Mouse (Mus musculus): ENCODE results near the gene Wwox. TPM values are rescaled to one million over a fixed set of nuclear protein-coding genes. Genes with fewer than 3 reads are reported as not detected.

The Wwox gene
- polyA plus RNA-seq, 1 experiment from 2014 or later, result 11.3 TPM

DNA sequence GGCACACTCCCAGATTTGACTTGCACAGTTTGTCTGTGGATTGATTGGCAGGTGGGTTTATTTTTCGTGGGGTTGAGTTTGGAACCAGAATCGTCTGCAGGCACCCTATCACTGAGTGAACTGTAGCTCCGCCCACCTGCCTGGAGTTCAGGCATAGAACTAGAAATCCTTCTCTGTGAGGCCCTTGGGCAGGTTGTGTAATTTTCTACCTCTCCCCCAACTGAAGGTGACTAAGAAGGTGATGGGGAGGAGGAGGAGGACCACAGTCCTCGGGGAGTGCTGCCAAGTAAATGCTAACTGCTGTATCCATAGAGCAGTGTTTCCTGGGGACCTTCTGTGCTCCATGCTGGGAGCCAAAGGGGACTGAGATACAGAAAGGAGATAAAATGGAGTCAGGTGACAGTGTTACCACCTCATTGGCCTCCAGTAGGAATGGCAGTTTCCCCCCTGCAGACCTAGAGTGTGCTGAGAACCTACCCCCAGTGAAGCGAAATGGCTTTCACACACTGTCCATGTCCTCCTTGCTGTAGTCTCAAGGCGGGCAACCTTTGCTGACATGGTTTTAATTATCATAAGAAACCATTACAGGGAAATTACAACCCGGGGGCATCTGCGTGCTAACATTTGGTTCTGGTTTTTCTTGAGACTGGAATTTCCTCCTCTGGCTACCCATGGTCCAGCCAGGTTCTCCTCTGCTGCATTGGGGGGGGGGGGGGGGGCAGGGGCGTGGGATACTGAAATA, 195.4 kb downstream of the Wwox start:
- H3K4me1 ChIP-seq (ENCODE audit: control insufficient read depth in 2 of 2, insufficient read depth in 2 of 2, low read length in 2 of 2), result peaks cover 7 to 9% of the 10 kb centered on the region in 2 experiments; a peak in 3 of 4 replicates
- H3K4me3 ChIP-seq (ENCODE audit: control insufficient read depth in 1 of 2, insufficient read depth in 1 of 2, low read depth in 1 of 2, low read length in 2 of 2), result no peak overlapping the region
- H3K9me3 ChIP-seq (ENCODE audit: control insufficient read depth, low read length), result no peaks in the 10 kb centered on the region
- WGBS, result 56% methylated on average over 9 of the region's 9 CpGs
- no peak for ATAC-seq (ENCODE audit: insufficient number of reproducible peaks, insufficient read depth, low FRiP score, low read depth)
- no peak overlapping the region for H3K27ac ChIP-seq (replicated peaks in 1 of 2; ENCODE audit: control insufficient read depth in 1 of 2, insufficient read depth in 1 of 2, low read depth in 2 of 2, low read length in 2 of 2)
- no peaks in the 10 kb centered on the region for H3K36me3 ChIP-seq (ENCODE audit: control insufficient read depth, insufficient read depth, low read length)
- no peak overlapping the region for H3K4me2 ChIP-seq (ENCODE audit: low read length)
- H3K9ac ChIP-seq (ENCODE audit: low read length), result no peak overlapping the region
- H3K27me3 ChIP-seq (ENCODE audit: control insufficient read depth, insufficient read depth, low read length), result no peaks in the 10 kb centered on the region

GRCm38 (mm10) chr8:114636376-114636775, 196.9 kb downstream of the Wwox start:
- no peak overlapping the region for H3K27ac ChIP-seq (replicated peaks in 1 of 2; ENCODE audit: control insufficient read depth in 1 of 2, insufficient read depth in 1 of 2, low read depth in 2 of 2, low read length in 2 of 2)
- H3K9ac ChIP-seq (ENCODE audit: low read length), result no peak overlapping the region
- no peaks in the 10 kb centered on the region for H3K36me3 ChIP-seq (ENCODE audit: control insufficient read depth, insufficient read depth, low read length)
- 85% methylated on average over 5 of the region's 5 CpGs for WGBS
- H3K4me3 ChIP-seq (ENCODE audit: control insufficient read depth in 1 of 2, insufficient read depth in 1 of 2, low read depth in 1 of 2, low read length in 2 of 2), result no peak overlapping the region
- peaks cover 7 to 9% of the 10 kb centered on the region in 2 experiments; a peak in 3 of 4 replicates for H3K4me1 ChIP-seq (ENCODE audit: control insufficient read depth in 2 of 2, insufficient read depth in 2 of 2, low read length in 2 of 2)
- no peak for ATAC-seq (ENCODE audit: insufficient number of reproducible peaks, insufficient read depth, low FRiP score, low read depth)
- no peaks in the 10 kb centered on the region for H3K27me3 ChIP-seq (ENCODE audit: control insufficient read depth, insufficient read depth, low read length)
- H3K4me2 ChIP-seq (ENCODE audit: low read length), result no peak overlapping the region
- H3K9me3 ChIP-seq (ENCODE audit: control insufficient read depth, low read length), result no peaks in the 10 kb centered on the region

DNA sequence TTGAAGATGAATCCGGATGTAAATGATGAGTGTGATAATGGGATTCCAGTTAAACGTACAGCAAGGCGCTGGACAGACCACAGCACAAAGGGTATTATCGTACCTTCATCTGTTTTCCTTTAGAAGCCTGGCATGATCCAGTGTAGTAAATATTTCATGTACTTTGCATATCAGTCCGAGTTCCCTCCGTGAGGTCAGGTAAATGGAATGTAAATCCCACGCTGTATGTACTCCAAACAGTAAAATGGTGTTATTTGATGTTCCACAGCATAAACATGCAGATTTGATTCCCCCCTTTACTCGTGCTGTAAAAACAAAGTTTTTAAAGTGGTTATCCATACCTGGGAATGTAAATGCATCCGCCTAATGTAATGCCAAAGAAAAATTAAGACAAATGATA, 202.4 kb downstream of the Wwox start:
- Histone ChIP-seq H3K27me3 (ENCODE audit: control insufficient read depth, insufficient read depth, low read length) (no peaks in the 10 kb centered on the region), H3K9me3 (ENCODE audit: control insufficient read depth, low read length) (no peaks in the 10 kb centered on the region), H3K9ac (ENCODE audit: low read length) (no peak overlapping the region), H3K4me1 (ENCODE audit: control insufficient read depth in 2 of 2, insufficient read depth in 2 of 2, low read length in 2 of 2) (no peaks in the 10 kb centered on the region), H3K27ac (replicated peaks in 1 of 2; ENCODE audit: control insufficient read depth in 1 of 2, insufficient read depth in 1 of 2, low read depth in 2 of 2, low read length in 2 of 2) (no peak overlapping the region), H3K36me3 (ENCODE audit: control insufficient read depth, insufficient read depth, low read length) (no peaks in the 10 kb centered on the region), H3K4me2 (ENCODE audit: low read length) (no peak overlapping the region), H3K4me3 (ENCODE audit: control insufficient read depth in 1 of 2, insufficient read depth in 1 of 2, low read depth in 1 of 2, low read length in 2 of 2) (no peak overlapping the region)
- WGBS, result 60% methylated on average over 9 of the region's 9 CpGs
- ATAC-seq (ENCODE audit: insufficient number of reproducible peaks, insufficient read depth, low FRiP score, low read depth), result no peak

DNA sequence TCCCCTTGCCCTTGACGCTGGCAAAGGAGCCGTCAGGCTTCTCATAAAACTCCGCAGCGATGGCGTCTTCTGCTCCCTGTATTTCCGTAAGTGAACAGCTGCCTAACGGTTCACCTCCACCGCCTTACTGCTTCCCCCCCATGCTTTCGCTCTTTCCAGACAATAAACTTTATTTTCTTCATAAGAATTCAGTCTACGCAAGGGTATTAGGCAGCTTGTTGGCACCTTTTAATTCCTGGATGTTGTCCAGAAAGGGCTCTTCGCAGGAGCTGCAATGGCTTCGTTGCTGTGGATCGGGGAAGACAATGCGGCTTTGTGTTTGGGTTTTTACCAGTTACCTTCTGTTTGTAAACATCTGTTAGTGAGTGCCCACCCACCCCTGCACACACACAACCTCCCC, 211.3 kb downstream of the Wwox start:
- WGBS, result 89% methylated on average over 14 of the region's 14 CpGs
- H3K9me3 ChIP-seq (ENCODE audit: control insufficient read depth, low read length), result no peaks in the 10 kb centered on the region
- no peak for ATAC-seq (ENCODE audit: insufficient number of reproducible peaks, insufficient read depth, low FRiP score, low read depth)

GRCm38 (mm10) chr8:114657789-114658188, 218.3 kb downstream of the Wwox start:
- Histone ChIP-seq H3K9me3 (ENCODE audit: control insufficient read depth, low read length) (no peaks in the 10 kb centered on the region), H3K4me3 (ENCODE audit: control insufficient read depth in 1 of 2, insufficient read depth in 1 of 2, low read depth in 1 of 2, low read length in 2 of 2) (no peak overlapping the region), H3K9ac (ENCODE audit: low read length) (no peak overlapping the region), H3K27me3 (ENCODE audit: control insufficient read depth, insufficient read depth, low read length) (no peaks in the 10 kb centered on the region), H3K36me3 (ENCODE audit: control insufficient read depth, insufficient read depth, low read length) (no peaks in the 10 kb centered on the region), H3K4me1 (ENCODE audit: control insufficient read depth in 2 of 2, insufficient read depth in 2 of 2, low read length in 2 of 2) (peaks cover 0 to 2% of the 10 kb centered on the region in 2 experiments; a peak in 1 of 4 replicates), H3K27ac (replicated peaks in 1 of 2; ENCODE audit: control insufficient read depth in 1 of 2, insufficient read depth in 1 of 2, low read depth in 2 of 2, low read length in 2 of 2) (no peak overlapping the region), H3K4me2 (ENCODE audit: low read length) (no peak overlapping the region)
- no peak for ATAC-seq (ENCODE audit: insufficient number of reproducible peaks, insufficient read depth, low FRiP score, low read depth)
- 45% methylated on average over 4 of the region's 4 CpGs for WGBS

More for the DNA sequence above, 211.3 kb downstream of the Wwox start:
- no peak overlapping the region for H3K4me2 ChIP-seq (ENCODE audit: low read length)
- no peaks in the 10 kb centered on the region for H3K27me3 ChIP-seq (ENCODE audit: control insufficient read depth, insufficient read depth, low read length)
- no peak overlapping the region for H3K27ac ChIP-seq (replicated peaks in 1 of 2; ENCODE audit: control insufficient read depth in 1 of 2, insufficient read depth in 1 of 2, low read depth in 2 of 2, low read length in 2 of 2)
- no peak overlapping the region for H3K9ac ChIP-seq (ENCODE audit: low read length)
- H3K36me3 ChIP-seq (ENCODE audit: control insufficient read depth, insufficient read depth, low read length), result no peaks in the 10 kb centered on the region
- H3K4me3 ChIP-seq (ENCODE audit: control insufficient read depth in 1 of 2, insufficient read depth in 1 of 2, low read depth in 1 of 2, low read length in 2 of 2), result no peak overlapping the region
- H3K4me1 ChIP-seq (ENCODE audit: control insufficient read depth in 2 of 2, insufficient read depth in 2 of 2, low read length in 2 of 2), result no peaks in the 10 kb centered on the region

GRCm38 (mm10) chr8:114658475-114658874, 219.0 kb downstream of the Wwox start:
- Histone ChIP-seq H3K4me2 (ENCODE audit: low read length) (no peak overlapping the region), H3K9ac (ENCODE audit: low read length) (no peak overlapping the region), H3K36me3 (ENCODE audit: control insufficient read depth, insufficient read depth, low read length) (no peaks in the 10 kb centered on the region), H3K4me1 (ENCODE audit: control insufficient read depth in 2 of 2, insufficient read depth in 2 of 2, low read length in 2 of 2) (peaks cover 0 to 2% of the 10 kb centered on the region in 2 experiments; a peak in 1 of 4 replicates), H3K27me3 (ENCODE audit: control insufficient read depth, insufficient read depth, low read length) (no peaks in the 10 kb centered on the region), H3K4me3 (ENCODE audit: control insufficient read depth in 1 of 2, insufficient read depth in 1 of 2, low read depth in 1 of 2, low read length in 2 of 2) (no peak overlapping the region), H3K27ac (replicated peaks in 1 of 2; ENCODE audit: control insufficient read depth in 1 of 2, insufficient read depth in 1 of 2, low read depth in 2 of 2, low read length in 2 of 2) (no peak overlapping the region), H3K9me3 (ENCODE audit: control insufficient read depth, low read length) (no peaks in the 10 kb centered on the region)
- ATAC-seq (ENCODE audit: insufficient number of reproducible peaks, insufficient read depth, low FRiP score, low read depth), result no peak
- WGBS, result 73% methylated on average over 4 of the region's 4 CpGs

DNA sequence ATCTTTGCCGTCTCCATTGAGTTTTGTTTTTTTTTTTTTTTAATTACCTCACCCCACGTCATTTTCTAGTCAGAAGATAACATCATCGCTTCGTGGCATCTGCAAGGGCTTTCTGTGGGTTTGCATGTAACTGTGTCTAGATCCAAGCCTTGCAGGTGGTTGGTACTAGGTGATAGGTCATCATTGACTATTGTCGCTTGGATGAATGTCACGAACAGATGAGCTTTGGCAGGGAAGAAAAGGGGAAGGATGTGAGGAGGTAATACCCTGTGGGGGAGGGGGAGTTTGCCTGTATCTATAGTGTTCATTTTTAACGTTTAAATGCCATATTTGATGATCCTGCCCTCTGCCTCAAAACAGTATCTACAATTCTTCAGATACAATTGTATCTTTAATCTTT, 223.6 kb downstream of the Wwox start:
- Histone ChIP-seq H3K4me3 (ENCODE audit: control insufficient read depth in 1 of 2, insufficient read depth in 1 of 2, low read depth in 1 of 2, low read length in 2 of 2) (no peak overlapping the region), H3K9me3 (ENCODE audit: control insufficient read depth, low read length) (no peaks in the 10 kb centered on the region), H3K4me2 (ENCODE audit: low read length) (no peak overlapping the region), H3K36me3 (ENCODE audit: control insufficient read depth, insufficient read depth, low read length) (no peaks in the 10 kb centered on the region), H3K27me3 (ENCODE audit: control insufficient read depth, insufficient read depth, low read length) (peaks cover 5% of the 10 kb centered on the region; the same call in 1 of the 2 replicates), H3K4me1 (ENCODE audit: control insufficient read depth in 2 of 2, insufficient read depth in 2 of 2, low read length in 2 of 2) (no peaks in the 10 kb centered on the region), H3K9ac (ENCODE audit: low read length) (no peak overlapping the region), H3K27ac (replicated peaks in 1 of 2; ENCODE audit: control insufficient read depth in 1 of 2, insufficient read depth in 1 of 2, low read depth in 2 of 2, low read length in 2 of 2) (no peak overlapping the region)
- 75% methylated on average over 7 of the region's 7 CpGs for WGBS
- ATAC-seq (ENCODE audit: insufficient number of reproducible peaks, insufficient read depth, low FRiP score, low read depth), result no peak

DNA sequence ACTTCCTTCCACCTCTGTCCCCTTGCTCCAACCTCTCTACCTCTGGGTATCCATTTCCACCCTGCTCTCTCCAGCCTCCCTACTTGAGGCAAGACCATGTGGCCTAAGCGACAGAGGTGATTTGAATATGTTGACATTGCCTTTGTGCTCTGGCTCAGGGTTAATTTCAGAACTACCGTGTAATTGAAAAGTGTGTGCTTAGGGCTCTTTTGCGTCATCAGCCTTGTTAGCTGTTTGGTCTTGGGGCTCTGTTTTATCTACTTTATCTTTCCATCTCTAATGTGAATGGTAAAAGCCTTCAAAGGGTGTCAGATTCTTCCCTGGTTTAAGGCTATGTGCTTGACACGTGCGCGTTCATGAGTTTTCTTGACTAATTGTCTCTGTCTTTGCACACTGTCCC, 226.1 kb downstream of the Wwox start:
- Histone ChIP-seq H3K27me3 (ENCODE audit: control insufficient read depth, insufficient read depth, low read length) (peaks cover 5% of the 10 kb centered on the region; the same call in 1 of the 2 replicates), H3K36me3 (ENCODE audit: control insufficient read depth, insufficient read depth, low read length) (no peaks in the 10 kb centered on the region), H3K4me1 (ENCODE audit: control insufficient read depth in 2 of 2, insufficient read depth in 2 of 2, low read length in 2 of 2) (no peaks in the 10 kb centered on the region), H3K27ac (replicated peaks in 1 of 2; ENCODE audit: control insufficient read depth in 1 of 2, insufficient read depth in 1 of 2, low read depth in 2 of 2, low read length in 2 of 2) (no peak overlapping the region), H3K9ac (ENCODE audit: low read length) (no peak overlapping the region), H3K9me3 (ENCODE audit: control insufficient read depth, low read length) (no peaks in the 10 kb centered on the region), H3K4me3 (ENCODE audit: control insufficient read depth in 1 of 2, insufficient read depth in 1 of 2, low read depth in 1 of 2, low read length in 2 of 2) (no peak overlapping the region), H3K4me2 (ENCODE audit: low read length) (no peak overlapping the region)
- no peak for ATAC-seq (ENCODE audit: insufficient number of reproducible peaks, insufficient read depth, low FRiP score, low read depth)
- 68% methylated on average over 6 of the region's 6 CpGs for WGBS
